Mouse (Mus musculus) embryonic facial prominence, embryonic 12.5 days (tissue): ENCODE data around the gene Rpl23. TPM values are rescaled to one million over a fixed set of nuclear protein-coding genes. Genes with fewer than 3 reads are reported as not detected.

Source experiments
- ATAC-seq: fragments of 200-750 bp; cut with Nextera tagmentation; 2 replicates; pipeline ENCODE4 v1.8.0; 2017; ENCODE audit not compliant: insufficient number of reproducible peaks, insufficient read depth, low FRiP score, low TSS enrichment
- H3K27ac ChIP-seq: fragments of 300-500 bp; sonication (generic); 2 replicates; pipeline ENCODE4 v1.5.1; 2016; ENCODE audit warnings: mild to moderate bottlenecking
- H3K27me3 ChIP-seq: fragments of 300-500 bp; sonication (generic); 2 replicates; pipeline ENCODE4 v1.6.1; 2016; ENCODE audit warnings: mild to moderate bottlenecking, moderate library complexity
- H3K36me3 ChIP-seq: fragments of 300-500 bp; sonication (generic); 2 replicates; pipeline ENCODE4 v1.6.1; 2016; ENCODE audit warnings: mild to moderate bottlenecking
- H3K4me1 ChIP-seq: fragments of 300-500 bp; sonication (generic); 2 replicates; pipeline ENCODE4 v1.6.1; 2016
- H3K4me2 ChIP-seq: fragments of 300-500 bp; sonication (generic); replicated peaks from 2 replicates; pipeline ENCODE4 v1.6.1; 2016; ENCODE audit warnings: mild to moderate bottlenecking, moderate library complexity
- H3K4me3 ChIP-seq: fragments of 300-500 bp; sonication (generic); 2 replicates; pipeline ENCODE4 v1.5.1; 2016; ENCODE audit warnings: mild to moderate bottlenecking
- H3K9ac ChIP-seq: fragments of 300-500 bp; sonication (generic); 2 replicates; pipeline ENCODE4 v1.6.1; 2016; ENCODE audit warnings: mild to moderate bottlenecking, moderate library complexity
- H3K9me3 ChIP-seq: fragments of 300-500 bp; sonication (generic); 2 replicates; pipeline ENCODE4 v1.6.1; 2016; ENCODE audit warnings: mild to moderate bottlenecking, moderate library complexity
- WGBS: fragments of 180-500 bp; shearing (Covaris S2); methylation state at CpG from one replicate; pipeline ENCODE4 v1.1.7; 2016; 5-methylcytosine and 5-hydroxymethylcytosine counted together
- polyA plus RNA-seq: library from polyadenylated mRNA; unstranded; fragments of >200 nt; fragmentation: Nextera tagmentation; extraction: Ambion mirVana; gene quantifications from 2 replicates; pipeline ENCODE4 v1.2.1, GENCODE M21; 2016

Gene Rpl23
- polyA plus RNA-seq, 1 experiment from 2014 or later, result 481 TPM

DNA sequence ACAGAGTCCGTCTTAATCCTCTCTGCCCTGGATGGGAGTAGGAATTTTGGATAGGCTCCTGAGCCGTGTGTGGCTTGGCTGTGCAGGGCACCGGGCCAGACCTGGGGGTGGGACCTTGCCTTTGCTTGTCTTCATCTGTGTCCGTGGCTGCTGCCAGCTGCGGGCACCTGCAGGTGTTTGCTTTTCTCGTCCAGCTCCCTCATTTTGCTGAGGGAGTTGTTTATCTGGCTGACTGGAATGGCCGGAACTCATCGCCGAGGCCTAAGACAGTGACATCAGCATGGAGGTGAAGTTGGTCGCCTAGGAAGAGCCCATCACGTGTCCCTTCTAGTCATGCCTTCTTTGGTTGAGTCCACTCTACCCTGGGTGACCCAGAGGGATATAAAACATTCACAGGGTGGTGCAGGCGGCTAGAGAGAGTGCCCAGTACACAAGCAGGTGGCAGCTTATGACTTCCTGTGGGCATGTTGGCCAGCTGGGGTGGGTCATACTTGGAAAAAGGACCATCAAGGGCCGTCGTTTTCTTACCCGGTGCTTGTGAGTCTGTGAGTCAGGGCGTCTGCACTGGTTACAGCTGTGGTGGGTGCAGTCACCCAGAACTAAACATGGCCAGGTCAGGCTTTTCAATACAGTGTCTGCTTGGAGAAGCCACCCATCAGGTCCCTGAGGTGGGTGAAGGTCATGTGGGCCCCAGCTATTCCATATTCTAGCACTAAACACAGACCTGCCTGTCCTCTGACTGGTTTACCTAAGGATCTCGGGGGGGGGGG lies 31.7 kb upstream of the Rpl23 start:
- Histone ChIP-seq H3K4me1 (peaks cover 93% of the 10 kb centered on the region), H3K36me3 (peaks cover 46% of the 10 kb centered on the region), H3K27ac (no peak overlapping the region), H3K4me2 (no peak overlapping the region), H3K27me3 (no peaks in the 10 kb centered on the region), H3K4me3 (no peak overlapping the region), H3K9me3 (no peaks in the 10 kb centered on the region), H3K9ac (no peak overlapping the region)
- no peak for ATAC-seq
- 87% methylated on average over 17 of the region's 17 CpGs for WGBS

DNA sequence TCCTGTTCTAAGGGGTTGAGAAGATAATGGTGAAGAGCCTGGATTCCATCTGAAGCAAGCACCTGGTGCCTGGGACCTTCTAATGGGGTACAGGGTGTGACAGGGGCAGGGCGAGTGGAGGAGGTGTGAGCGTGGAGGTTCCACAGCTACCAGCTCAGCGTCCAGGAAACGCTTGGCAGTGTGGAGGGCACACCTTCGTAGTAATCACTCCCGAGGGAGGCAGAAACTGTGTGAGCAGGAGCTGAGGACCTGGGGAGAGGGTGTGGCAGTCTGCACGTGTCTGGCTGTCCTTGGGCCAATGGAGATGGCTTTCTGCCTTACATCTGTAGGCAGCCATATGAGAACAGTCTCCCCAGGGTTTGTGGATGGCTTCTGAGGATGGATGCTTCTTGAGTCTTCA lies 30.8 kb upstream of the Rpl23 start:
- peaks cover 93% of the 10 kb centered on the region for H3K4me1 ChIP-seq
- WGBS, result 53% methylated on average over 7 of the region's 7 CpGs
- H3K9me3 ChIP-seq, result no peaks in the 10 kb centered on the region
- ATAC-seq, result no peak
- H3K9ac ChIP-seq, result no peak overlapping the region
- no peak overlapping the region for H3K4me2 ChIP-seq
- H3K36me3 ChIP-seq, result peaks cover 49% of the 10 kb centered on the region
- no peaks in the 10 kb centered on the region for H3K27me3 ChIP-seq
- peak overlapping the region; percentile 67; the same call in 1 of the 2 replicates for H3K27ac ChIP-seq
- H3K4me3 ChIP-seq, result no peak overlapping the region

DNA sequence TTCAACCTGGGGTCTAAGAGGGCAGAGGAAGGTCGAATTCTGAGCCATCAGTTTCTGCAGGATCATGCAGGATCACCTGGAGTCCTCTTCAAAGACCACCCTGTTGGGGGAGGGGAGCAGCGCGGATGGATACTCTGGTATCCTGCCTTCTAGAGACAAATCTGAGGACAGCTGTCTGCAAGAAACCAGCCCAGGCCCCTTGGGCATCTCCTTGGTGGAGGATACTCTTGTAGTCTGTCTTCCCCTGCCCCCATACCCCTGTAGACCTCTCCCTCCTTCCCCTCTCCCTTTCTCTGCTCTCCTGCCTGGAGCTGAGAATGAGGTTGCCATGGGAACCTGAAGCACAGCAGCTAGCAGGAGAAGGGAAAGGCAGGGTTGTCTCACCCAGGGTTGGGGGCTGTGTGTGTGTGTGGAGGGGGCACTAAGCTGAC lies 30.3 kb upstream of the Rpl23 start:
- Histone ChIP-seq H3K4me3 (0 out of 2 replicates have a peak overlapping the region, but pooled peaks have one; percentile 6), H3K9me3 (no peaks in the 10 kb centered on the region), H3K27ac (peak overlapping the region; percentile 67), H3K9ac (peak overlapping the region; percentile 29; the same call in 1 of the 2 replicates), H3K4me2 (peak overlapping the region; percentile 16; the same call in 1 of the 2 replicates), H3K36me3 (peaks cover 51% of the 10 kb centered on the region), H3K4me1 (peaks cover 95% of the 10 kb centered on the region), H3K27me3 (no peaks in the 10 kb centered on the region)
- peak; percentile 37; the same call in 1 of the 2 replicates for ATAC-seq
- WGBS, result 21% methylated on average over 3 of the region's 3 CpGs

DNA sequence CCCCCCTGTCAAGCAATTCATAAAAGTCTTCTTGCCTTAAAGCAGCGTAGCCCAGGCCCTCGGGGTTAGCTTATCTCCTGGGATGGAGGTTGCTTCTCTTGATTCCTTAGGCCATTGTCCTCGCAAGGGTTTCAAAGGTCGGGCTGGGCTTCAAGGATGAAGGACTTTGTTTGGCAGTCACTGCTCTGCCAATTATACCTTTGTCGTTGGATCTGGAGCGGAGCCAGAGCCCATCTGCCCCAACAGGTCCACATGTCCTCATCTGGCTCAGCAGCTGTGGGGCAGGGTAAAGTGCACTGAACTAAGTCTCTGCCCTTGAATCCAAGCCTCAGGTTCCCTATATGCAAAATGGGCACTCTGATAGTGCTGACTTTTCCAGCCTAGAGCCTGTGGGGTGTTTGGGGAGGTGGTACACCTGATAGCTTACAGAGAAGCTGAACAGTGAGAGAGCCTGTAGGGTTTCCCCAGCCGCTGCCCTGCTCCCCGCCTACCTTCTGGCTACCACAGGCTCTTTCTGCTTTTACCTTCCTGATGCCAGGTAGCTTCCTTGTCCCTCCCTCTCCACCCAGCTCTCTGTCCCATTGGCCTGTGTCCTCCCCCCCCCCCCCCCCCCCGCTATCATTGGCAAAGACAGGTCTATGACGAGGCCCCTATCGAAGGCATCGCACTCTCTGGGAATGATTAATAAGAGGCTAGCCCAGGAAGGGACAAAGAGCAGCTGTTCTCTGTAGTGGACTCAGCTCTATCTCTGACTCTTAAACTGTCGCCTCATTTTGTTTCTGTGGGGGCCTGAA lies 29.5 kb upstream of the Rpl23 start:
- H3K9ac ChIP-seq, result peak overlapping the region; percentile 29; the same call in 1 of the 2 replicates
- H3K27me3 ChIP-seq, result no peaks in the 10 kb centered on the region
- H3K36me3 ChIP-seq, result peaks cover 54% of the 10 kb centered on the region
- peaks cover 94% of the 10 kb centered on the region for H3K4me1 ChIP-seq
- no peak for ATAC-seq
- H3K27ac ChIP-seq, result peak overlapping the region; percentile 67
- WGBS, result 32% methylated on average over 12 of the region's 13 CpGs
- no peak overlapping the region for H3K4me3 ChIP-seq
- no peaks in the 10 kb centered on the region for H3K9me3 ChIP-seq
- no peak overlapping the region for H3K4me2 ChIP-seq

DNA sequence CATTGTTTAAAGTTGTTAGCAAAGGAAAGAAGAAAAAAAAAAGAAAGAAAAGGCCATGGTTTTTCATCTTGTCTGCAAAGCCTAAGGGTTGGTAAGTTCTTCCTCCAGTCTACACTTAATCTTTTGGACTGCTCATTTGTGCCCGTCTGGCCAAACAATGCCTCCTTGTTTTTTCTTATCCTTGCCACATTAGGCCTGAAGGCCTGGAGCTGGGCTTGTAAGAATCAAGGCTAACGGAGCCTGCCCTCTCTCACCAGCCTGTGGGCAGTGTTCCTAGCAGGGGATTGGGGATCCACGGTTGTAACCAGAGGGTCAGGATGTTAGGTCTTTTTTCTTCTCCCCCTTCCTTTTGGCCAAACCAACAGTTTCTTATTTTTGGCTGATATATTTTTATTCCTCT lies 28.7 kb upstream of the Rpl23 start:
- no peak for ATAC-seq
- Histone ChIP-seq H3K9ac (no peak overlapping the region), H3K27ac (no peak overlapping the region), H3K9me3 (no peaks in the 10 kb centered on the region), H3K27me3 (no peaks in the 10 kb centered on the region), H3K36me3 (peaks cover 49% of the 10 kb centered on the region), H3K4me1 (peaks cover 94% of the 10 kb centered on the region), H3K4me2 (no peak overlapping the region), H3K4me3 (no peak overlapping the region)
- WGBS, result 19% methylated on average over 3 of the region's 3 CpGs

DNA sequence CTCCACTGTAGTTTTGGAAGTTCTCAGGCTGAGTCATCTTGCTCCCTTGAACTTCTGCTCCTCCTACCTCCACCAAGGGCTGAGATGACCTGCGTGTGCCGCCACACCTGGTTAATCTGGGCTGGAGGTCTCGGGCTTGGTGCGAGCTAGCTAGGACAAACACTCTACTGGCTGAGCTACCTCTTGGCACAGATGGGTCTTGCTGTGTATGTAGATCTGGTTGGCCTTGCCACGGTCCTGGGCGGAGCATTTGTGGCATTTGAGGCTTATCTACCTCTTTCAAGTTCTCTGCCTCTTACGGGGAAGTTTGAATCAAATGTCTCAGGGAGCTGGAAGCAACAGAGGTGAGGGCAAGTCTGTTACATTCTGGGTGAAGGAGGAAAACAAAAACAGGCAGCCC lies 28.1 kb upstream of the Rpl23 start:
- ATAC-seq, result no peak
- Histone ChIP-seq H3K4me2 (no peak overlapping the region), H3K4me3 (no peak overlapping the region), H3K27ac (peak overlapping the region; percentile 8; the same call in 1 of the 2 replicates), H3K9me3 (no peaks in the 10 kb centered on the region), H3K4me1 (peaks cover 94% of the 10 kb centered on the region), H3K27me3 (no peaks in the 10 kb centered on the region), H3K9ac (no peak overlapping the region), H3K36me3 (peaks cover 43% of the 10 kb centered on the region)
- 65% methylated on average over 7 of the region's 7 CpGs for WGBS

DNA sequence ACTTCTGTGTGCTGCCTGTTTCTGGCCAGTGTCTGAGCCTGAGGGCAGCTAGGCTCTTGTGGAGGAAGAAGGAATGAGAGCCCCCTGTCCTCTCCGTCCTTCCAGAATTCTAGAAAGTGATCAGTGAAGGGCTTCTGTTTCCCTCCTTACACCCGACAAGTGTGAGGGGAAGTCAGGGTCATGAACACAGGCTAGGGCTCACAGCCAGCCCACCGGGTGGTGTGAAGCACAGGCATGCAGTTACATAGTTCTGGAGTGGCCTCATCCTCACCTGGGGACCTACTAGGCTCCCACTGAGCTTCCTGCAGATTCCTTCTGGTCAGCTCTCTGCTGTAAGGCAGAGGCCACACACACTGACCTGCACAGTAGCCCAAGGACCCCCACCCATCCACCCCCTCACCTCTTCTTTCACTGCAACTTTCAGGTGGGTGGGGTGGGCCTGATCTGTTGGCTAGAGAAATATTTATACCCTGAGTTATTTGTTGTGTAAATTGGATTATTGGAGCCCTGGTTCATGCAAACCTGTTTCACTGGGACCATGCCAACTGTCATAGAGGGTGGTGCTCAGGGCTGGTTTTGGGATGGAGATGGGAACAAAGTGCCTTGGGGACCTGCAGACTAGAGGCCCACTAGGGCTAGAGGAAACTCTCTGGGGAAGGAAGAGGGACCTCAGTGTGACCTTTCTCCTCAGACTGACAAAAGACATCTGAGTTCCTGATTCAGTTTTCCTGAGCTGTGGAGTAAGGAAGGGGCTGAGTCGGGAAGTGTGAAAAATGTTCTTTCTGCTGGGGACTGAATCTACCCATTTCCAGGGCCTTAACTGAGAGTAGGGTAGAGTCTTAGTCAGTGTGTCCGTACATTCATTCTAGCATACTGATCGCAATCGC lies 27.2 kb upstream of the Rpl23 start:
- peaks cover 95% of the 10 kb centered on the region for H3K4me1 ChIP-seq
- no peak overlapping the region for H3K4me2 ChIP-seq
- H3K27me3 ChIP-seq, result no peaks in the 10 kb centered on the region
- H3K4me3 ChIP-seq, result no peak overlapping the region
- peaks cover 34% of the 10 kb centered on the region for H3K36me3 ChIP-seq
- 53% methylated on average over 7 of the region's 7 CpGs for WGBS
- ATAC-seq, result no peak
- no peaks in the 10 kb centered on the region for H3K9me3 ChIP-seq
- H3K27ac ChIP-seq, result peak overlapping the region; percentile 65
- no peak overlapping the region for H3K9ac ChIP-seq

DNA sequence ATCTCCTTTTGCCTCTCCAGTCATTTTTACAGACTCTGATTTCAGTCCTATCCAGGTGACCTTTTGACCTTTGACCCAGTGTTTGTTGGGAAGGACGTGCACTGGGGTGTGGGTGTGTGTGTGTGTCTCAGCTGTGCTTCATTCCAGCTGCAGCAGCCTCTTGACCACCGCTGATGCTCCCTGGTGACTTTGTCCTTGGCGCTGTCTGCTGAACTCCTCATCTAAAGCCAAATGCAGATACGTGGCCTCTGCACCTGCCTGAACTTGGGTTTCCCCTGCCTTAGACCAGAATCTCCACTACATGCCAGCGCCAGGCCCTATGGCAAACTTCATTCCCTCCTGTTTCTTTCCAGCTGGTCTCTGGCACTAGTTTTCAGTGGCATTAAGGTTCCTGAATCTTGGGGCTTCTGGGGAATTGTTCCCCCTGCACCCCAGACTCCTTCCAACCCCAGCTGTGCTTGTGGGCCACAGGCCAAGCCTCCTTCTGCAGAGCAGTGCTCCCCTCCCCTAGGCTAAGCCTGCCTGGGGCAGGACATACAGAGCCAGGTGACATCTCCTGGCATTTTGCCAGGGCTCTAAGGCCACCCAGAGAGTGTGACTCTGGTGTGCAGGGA lies 26.5 kb upstream of the Rpl23 start:
- H3K36me3 ChIP-seq, result peaks cover 26% of the 10 kb centered on the region
- H3K4me3 ChIP-seq, result no peak overlapping the region
- no peak overlapping the region for H3K9ac ChIP-seq
- peak overlapping the region; percentile 65 for H3K27ac ChIP-seq
- H3K27me3 ChIP-seq, result no peaks in the 10 kb centered on the region
- no peaks in the 10 kb centered on the region for H3K9me3 ChIP-seq
- H3K4me1 ChIP-seq, result peaks cover 97% of the 10 kb centered on the region
- no peak for ATAC-seq
- 0 out of 2 replicates have a peak overlapping the region, but pooled peaks have one; percentile 14 for H3K4me2 ChIP-seq
- WGBS, result 26% methylated on average over 5 of the region's 5 CpGs

DNA sequence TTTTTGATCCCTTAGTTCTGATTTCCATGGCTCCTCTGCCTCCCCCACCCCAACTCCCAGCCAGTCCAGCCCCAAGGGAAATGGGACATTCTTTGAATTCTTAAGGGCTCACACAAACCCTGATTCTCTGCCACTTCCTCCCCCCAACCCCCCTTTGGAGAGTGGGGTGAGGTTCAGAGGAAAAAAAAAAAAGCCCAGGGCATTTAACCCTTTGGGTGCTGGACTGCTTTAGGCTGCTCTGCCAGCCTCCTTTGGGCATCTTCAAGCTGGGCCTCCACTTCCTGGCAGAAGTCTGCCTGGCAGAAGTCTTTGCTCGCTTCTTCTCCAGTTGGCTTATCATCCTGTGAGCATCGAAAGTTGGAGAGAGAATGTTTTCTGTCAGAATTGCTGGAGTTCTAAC lies 25.9 kb upstream of the Rpl23 start:
- H3K36me3 ChIP-seq, result peaks cover 23% of the 10 kb centered on the region
- H3K9ac ChIP-seq, result no peak overlapping the region
- H3K4me3 ChIP-seq, result no peak overlapping the region
- no peaks in the 10 kb centered on the region for H3K27me3 ChIP-seq
- H3K4me1 ChIP-seq, result peaks cover 92% of the 10 kb centered on the region
- H3K9me3 ChIP-seq, result no peaks in the 10 kb centered on the region
- H3K27ac ChIP-seq, result peak overlapping the region; percentile 65
- ATAC-seq, result no peak
- WGBS, result 37% methylated on average over 2 of the region's 2 CpGs
- H3K4me2 ChIP-seq, result peak overlapping the region; percentile 14; the same call in 1 of the 2 replicates

DNA sequence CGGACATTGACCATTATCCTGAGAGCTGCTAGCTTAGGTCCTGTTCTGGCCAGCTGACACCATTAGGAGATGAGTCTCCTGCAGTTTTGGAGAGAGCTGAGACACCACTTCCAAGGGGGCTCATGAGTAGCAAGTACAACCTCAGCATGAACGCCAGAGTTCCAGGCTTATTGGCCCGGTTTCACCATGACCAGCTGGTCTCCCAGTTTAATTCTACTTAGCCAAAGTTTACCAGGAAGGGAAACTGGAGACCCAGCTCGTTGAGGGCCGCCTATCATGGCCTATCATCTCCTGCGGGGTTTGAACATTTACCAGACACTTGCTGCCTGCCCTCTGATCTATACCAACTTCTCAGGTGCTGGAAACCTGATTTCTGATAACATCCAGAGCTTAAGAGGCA lies 25.4 kb upstream of the Rpl23 start:
- Histone ChIP-seq H3K36me3 (peaks cover 22% of the 10 kb centered on the region), H3K4me3 (no peak overlapping the region), H3K4me1 (peaks cover 88% of the 10 kb centered on the region), H3K9me3 (no peaks in the 10 kb centered on the region), H3K27me3 (no peaks in the 10 kb centered on the region), H3K27ac (peak overlapping the region; percentile 65), H3K4me2 (peak overlapping the region; percentile 14; the same call in 1 of the 2 replicates), H3K9ac (no peak overlapping the region)
- no peak for ATAC-seq
- 21% methylated on average over 6 of the region's 6 CpGs for WGBS

DNA sequence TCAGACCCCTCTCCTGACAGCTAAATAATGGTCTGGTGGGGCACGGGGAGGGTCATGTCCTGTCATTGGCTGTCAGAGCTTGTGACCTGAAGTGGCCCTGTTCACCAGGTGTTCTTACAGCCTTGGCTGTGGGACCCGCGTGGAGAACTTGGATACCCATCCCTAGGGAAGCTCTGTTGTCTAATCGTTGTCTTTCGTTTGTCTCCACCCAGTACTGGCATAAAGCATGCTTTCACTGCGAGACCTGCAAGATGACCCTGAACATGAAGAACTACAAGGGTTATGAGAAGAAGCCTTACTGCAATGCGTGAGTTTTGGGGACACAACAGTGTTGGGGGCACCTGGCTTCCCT lies 24.4 kb upstream of the Rpl23 start:
- WGBS, result 66% methylated on average over 7 of the region's 7 CpGs
- no peaks in the 10 kb centered on the region for H3K9me3 ChIP-seq
- peaks cover 88% of the 10 kb centered on the region for H3K4me1 ChIP-seq
- H3K27me3 ChIP-seq, result no peaks in the 10 kb centered on the region
- H3K9ac ChIP-seq, result no peak overlapping the region
- H3K27ac ChIP-seq, result peak overlapping the region; percentile 7; the same call in 1 of the 2 replicates
- H3K4me2 ChIP-seq, result no peak overlapping the region
- H3K36me3 ChIP-seq, result peaks cover 22% of the 10 kb centered on the region
- no peak overlapping the region for H3K4me3 ChIP-seq
- ATAC-seq, result no peak
